9 mouse cellular contexts compared by ENCODE assay signal in genomic region chr4:46345056-46345772, GRCm38 (mm10). TPM values are rescaled to one million over a fixed set of nuclear protein-coding genes. Genes with fewer than 3 reads are reported as not detected.
DNase-seq lines count a peak whose midpoint lies in the region; ATAC-seq and TF ChIP-seq lines count a peak whose summit lies in the region.
"Had no signal": no experiment of that assay in that cellular context is flagged by ENCODE, and none has a peak within 500 bp of the region (broad histone marks: within the 10 kb centered on the region; RNA-seq: fewer than 3 reads in every experiment).

No protein-coding gene starts in this region.

- DNase-seq in gastrocnemius, adult 2 months = no peak
- no peak for DNase-seq in gastrocnemius, postnatal 10 days
- peak; percentile 38 to 42 for DNase-seq in B cell, adult 2 months
- no peak for DNase-seq in layer of hippocampus, adult 2 months (ENCODE audit: low spot score in 2 of 2)
- DNase-seq in right cerebral cortex, adult 2 months (ENCODE audit: low spot score in 2 of 2) = no peak
- no peak for DNase-seq in cerebellum, postnatal 36 days
- DNase-seq: gastrocnemius, postnatal 36 days had no signal

- H3K4me1 ChIP-seq in forebrain, embryonic 13.5 days = peaks cover 20% of the 10 kb centered on the region; the same call in 1 of the 2 replicates
- peaks cover 12% of the 10 kb centered on the region for H3K4me1 ChIP-seq in liver, embryonic 15.5 days (replicated peaks)

- no peak for ATAC-seq in forebrain, embryonic 13.5 days
- ATAC-seq in liver, embryonic 15.5 days (ENCODE audit: insufficient read depth) = no peak

- TF ChIP-seq CTCF in gastrocnemius, adult 2 months (IDR thresholded peaks at IDR 0.05) = no peak
- TF ChIP-seq CTCF in layer of hippocampus, adult 2 months (conservative IDR thresholded peaks at IDR 0.05) = no peak

- 3% methylated on average over 62 of the region's 67 CpGs for WGBS in forebrain, embryonic 13.5 days
- WGBS in liver, embryonic 15.5 days (ENCODE audit: insufficient replicate concordance) = 5% methylated on average over 67 of the region's 67 CpGs

- H3K9ac ChIP-seq in forebrain, embryonic 13.5 days = no peak overlapping the region
- H3K9ac ChIP-seq in liver, embryonic 15.5 days = no peak overlapping the region

- no peaks in the 10 kb centered on the region for H3K36me3 ChIP-seq in forebrain, embryonic 13.5 days (ENCODE audit: poor library complexity, severe bottlenecking)
- no peaks in the 10 kb centered on the region for H3K36me3 ChIP-seq in liver, embryonic 15.5 days (replicated peaks)

- H3K27me3 ChIP-seq in forebrain, embryonic 13.5 days = peaks cover 99% of the 10 kb centered on the region
- H3K27me3 ChIP-seq in liver, embryonic 15.5 days = peaks cover 100% of the 10 kb centered on the region

- H3K9me3 ChIP-seq in forebrain, embryonic 13.5 days (replicated peaks) = no peaks in the 10 kb centered on the region
- no peaks in the 10 kb centered on the region for H3K9me3 ChIP-seq in liver, embryonic 15.5 days (replicated peaks)

- peak overlapping the region; percentile 66; the same call in 1 of the 2 replicates for H3K4me3 ChIP-seq in gastrocnemius, adult 2 months
- H3K4me3 ChIP-seq in forebrain, embryonic 13.5 days = peak overlapping the region; percentile 38; the same call in 1 of the 2 replicates
- H3K4me3 ChIP-seq in liver, embryonic 15.5 days (replicated peaks) = peak overlapping the region; percentile 39; the same call in 1 of the 2 replicates
- no peak overlapping the region for H3K4me3 ChIP-seq in layer of hippocampus, adult 2 months

- intact Hi-C loops in gastrocnemius, adult 2 months (cut with DNase I) = loop anchor here (5.0 kb wide), 1 partner anchor 38 kb away; no protein-coding TSS in a partner anchor

- H3K27ac ChIP-seq in gastrocnemius, adult 2 months = no peak overlapping the region
- no peak overlapping the region for H3K27ac ChIP-seq in forebrain, embryonic 13.5 days
- H3K27ac ChIP-seq in liver, embryonic 15.5 days (replicated peaks) = no peak overlapping the region
- H3K27ac ChIP-seq in layer of hippocampus, adult 2 months = no peak overlapping the region

- H3K4me2 ChIP-seq in forebrain, embryonic 13.5 days = peak overlapping the region; percentile 53; the same call in 1 of the 2 replicates
- peak overlapping the region; percentile 49; the same call in 1 of the 2 replicates for H3K4me2 ChIP-seq in liver, embryonic 15.5 days

RNA-seq across cellular contexts. Expression of gene Foxe1, which starts 1.8 kb away (rescaled TPM):
- total RNA-seq in gastrocnemius, adult 2 months (2021) = not detected
- total RNA-seq in gastrocnemius, postnatal 10 days (2021) = not detected
- polyA plus RNA-seq in forebrain, embryonic 13.5 days (2015; fragmentation: Nextera tagmentation; extraction: Ambion mirVana) = not detected in 2 replicates
- polyA plus RNA-seq in liver, embryonic 15.5 days (2015; fragmentation: Nextera tagmentation; extraction: Ambion mirVana) = not detected in 2 replicates
- total RNA-seq in layer of hippocampus, adult 2 months (2021) = not detected
- total RNA-seq: gastrocnemius, postnatal 36 days had no signal

RNA-seq across cellular contexts. Expression of gene Trmo, which starts 44.0 kb away (rescaled TPM):
- total RNA-seq in gastrocnemius, adult 2 months (2021) = 1 to 10 TPM; 2.8 to 3.0 TPM
- total RNA-seq in gastrocnemius, postnatal 10 days (2021) = 1 to 10 TPM; 3.5 to 4.0 TPM
- polyA plus RNA-seq in forebrain, embryonic 13.5 days (2015; fragmentation: Nextera tagmentation; extraction: Ambion mirVana) = 11.1 and 11.4 TPM in 2 replicates
- 8.2 and 10.5 TPM in 2 replicates for polyA plus RNA-seq in liver, embryonic 15.5 days (2015; fragmentation: Nextera tagmentation; extraction: Ambion mirVana)
- 1 to 10 TPM; 4.6 to 4.8 TPM for total RNA-seq in layer of hippocampus, adult 2 months (2021)

Comparison
In these comparisons a context has a peak if more than half of its experiments do, and no peak if none do; other contexts are left out.
1. DNase-seq: peak in B cell, adult 2 months (2 of 2); none in gastrocnemius, adult 2 months (single experiment), gastrocnemius, postnatal 10 days (single experiment), layer of hippocampus, adult 2 months (0 of 2), right cerebral cortex, adult 2 months (0 of 2) and cerebellum, postnatal 36 days (0 of 2).